Mouse (Mus musculus): ENCODE measurements around the gene AC131692.1. TPM values are rescaled to one million over a fixed set of nuclear protein-coding genes. Genes with fewer than 3 reads are reported as not detected.

The AC131692.1 gene
- polyA plus RNA-seq, 1 experiment = 5.9 TPM

GRCm38 (mm10) chr19:6117346-6117985 lies 23.2 kb downstream of the AC131692.1 start:
- Histone ChIP-seq H3K27me3 (ENCODE audit: control insufficient read depth, insufficient read depth, low read length, poor library complexity, severe bottlenecking) (no peaks in the 10 kb centered on the region), H3K27ac (ENCODE audit: insufficient read depth, low read length) (peak overlapping the region; percentile 44), H3K36me3 (ENCODE audit: control insufficient read depth, insufficient read depth, low read length, poor library complexity, severe bottlenecking) (peaks cover 14% of the 10 kb centered on the region), H3K9ac (ENCODE audit: low read depth, poor library complexity, severe bottlenecking) (peak overlapping the region; percentile 86), H3K9me3 (replicated peaks; ENCODE audit: control insufficient read depth, insufficient read depth, low read length, poor library complexity, severe bottlenecking) (no peaks in the 10 kb centered on the region), H3K4me1 (ENCODE audit: control insufficient read depth, insufficient read depth, low read length) (peaks cover 2% of the 10 kb centered on the region), H3K4me3 (ENCODE audit: low read depth, low read length) (peak overlapping the region; percentile 80)
- no peak for TF ChIP-seq EP300 (IDR thresholded peaks at IDR 0.05; ENCODE audit: insufficient read depth, low read depth, low read length)
- TF ChIP-seq POLR2A (IDR thresholded peaks at IDR 0.05; ENCODE audit: insufficient read depth, low read length) = no peak
- no peak for TF ChIP-seq CTCF (IDR thresholded peaks at IDR 0.05; ENCODE audit: low read depth, low read length)

DNA sequence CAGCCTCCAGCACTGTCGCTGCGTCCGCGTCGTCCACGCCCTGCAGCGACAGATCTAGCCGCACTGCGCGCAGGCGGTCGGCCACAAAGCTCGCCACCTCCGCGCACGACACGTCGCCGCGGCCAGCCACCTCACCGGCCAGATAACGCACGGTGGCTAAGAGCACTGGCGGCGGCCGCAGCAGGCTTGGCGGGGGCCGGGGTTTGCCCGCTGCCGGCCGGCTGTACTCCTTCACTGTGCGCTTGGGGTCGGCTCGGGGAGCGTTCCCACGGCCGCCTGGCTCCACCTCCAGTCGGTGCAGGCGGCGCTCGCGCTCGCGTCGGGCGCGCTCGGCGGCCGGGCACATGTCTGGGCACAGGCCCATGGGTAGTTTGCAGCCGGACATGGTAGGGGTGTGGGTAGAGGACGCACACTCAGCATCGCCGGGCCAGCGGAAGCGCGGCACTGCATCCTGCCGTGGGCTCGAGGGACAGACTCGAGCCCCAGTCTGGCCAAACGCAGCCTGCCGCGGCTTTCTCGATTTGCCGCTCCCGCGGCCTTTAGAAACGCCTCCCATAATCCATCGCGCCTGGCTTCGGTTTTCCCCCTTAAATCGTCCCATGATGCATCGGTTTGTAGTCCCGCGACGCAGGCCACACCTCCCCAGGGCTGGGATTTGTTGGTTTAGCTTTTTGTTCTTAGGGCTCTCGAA lies 23.9 kb downstream of the AC131692.1 start, which contains the start of gene Sac3d1:
Sac3d1 (minus strand) TSS at position 665 of the 691 bp plus-strand sequence.
- Histone ChIP-seq H3K4me3 (ENCODE audit: low read depth, low read length) (peak within 1 kb of the TSS; percentile 80), H3K36me3 (ENCODE audit: control insufficient read depth, insufficient read depth, low read length, poor library complexity, severe bottlenecking) (peaks cover 14% of the 10 kb centered on the region), H3K27me3 (ENCODE audit: control insufficient read depth, insufficient read depth, low read length, poor library complexity, severe bottlenecking) (no peaks in the 10 kb centered on the region), H3K9ac (ENCODE audit: low read depth, poor library complexity, severe bottlenecking) (peak within 1 kb of the TSS; percentile 86), H3K4me1 (ENCODE audit: control insufficient read depth, insufficient read depth, low read length) (peaks cover 2% of the 10 kb centered on the region), H3K9me3 (replicated peaks; ENCODE audit: control insufficient read depth, insufficient read depth, low read length, poor library complexity, severe bottlenecking) (no peaks in the 10 kb centered on the region), H3K27ac (ENCODE audit: insufficient read depth, low read length) (peak within 1 kb of the TSS; percentile 72)
- TF ChIP-seq POLR2A (IDR thresholded peaks at IDR 0.05; ENCODE audit: insufficient read depth, low read length) (peak; percentile 76), CTCF (IDR thresholded peaks at IDR 0.05; ENCODE audit: low read depth, low read length) (no peak), EP300 (IDR thresholded peaks at IDR 0.05; ENCODE audit: insufficient read depth, low read depth, low read length) (no peak)

DNA sequence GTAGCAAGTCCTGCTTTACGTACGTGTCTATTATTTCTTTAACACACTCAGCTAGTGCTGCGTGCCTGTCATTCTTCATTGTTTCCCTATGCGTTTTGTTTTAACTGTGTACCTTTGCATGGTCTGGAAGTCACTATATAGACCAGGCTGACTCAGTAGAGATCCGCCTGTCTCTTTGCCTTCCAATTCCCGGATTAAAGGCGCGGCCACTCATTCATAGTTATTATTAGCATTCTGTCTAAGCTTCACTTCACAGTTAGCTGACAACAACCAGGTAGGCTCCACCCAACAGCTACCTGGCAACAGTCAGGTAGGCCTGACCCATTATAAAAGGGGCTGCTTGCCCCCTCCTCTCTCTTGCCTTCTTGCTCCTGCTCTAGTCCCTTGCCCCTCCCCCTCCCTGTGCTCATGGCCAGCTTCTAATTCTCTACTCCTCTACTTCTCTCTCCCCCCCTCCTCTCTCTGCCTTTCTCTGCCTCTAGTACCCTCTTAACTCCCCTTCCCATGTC lies 24.5 kb downstream of the AC131692.1 start:
- TF ChIP-seq POLR2A (IDR thresholded peaks at IDR 0.05; ENCODE audit: insufficient read depth, low read length) (no peak), EP300 (IDR thresholded peaks at IDR 0.05; ENCODE audit: insufficient read depth, low read depth, low read length) (no peak), CTCF (IDR thresholded peaks at IDR 0.05; ENCODE audit: low read depth, low read length) (no peak)
- H3K27ac ChIP-seq (ENCODE audit: insufficient read depth, low read length) = peak overlapping the region; percentile 72

GRCm38 (mm10) chr19:6121761-6122160 lies 27.5 kb downstream of the AC131692.1 start:
- H3K9ac ChIP-seq (ENCODE audit: low read depth, poor library complexity, severe bottlenecking) = no peak overlapping the region
- H3K36me3 ChIP-seq (ENCODE audit: control insufficient read depth, insufficient read depth, low read length, poor library complexity, severe bottlenecking) = no peaks in the 10 kb centered on the region
- TF ChIP-seq CTCF (IDR thresholded peaks at IDR 0.05; ENCODE audit: low read depth, low read length) (no peak), POLR2A (IDR thresholded peaks at IDR 0.05; ENCODE audit: insufficient read depth, low read length) (no peak), EP300 (IDR thresholded peaks at IDR 0.05; ENCODE audit: insufficient read depth, low read depth, low read length) (no peak)
- peak overlapping the region; percentile 19 for H3K4me3 ChIP-seq (ENCODE audit: low read depth, low read length)
- H3K27me3 ChIP-seq (ENCODE audit: control insufficient read depth, insufficient read depth, low read length, poor library complexity, severe bottlenecking) = no peaks in the 10 kb centered on the region
- peaks cover 2% of the 10 kb centered on the region for H3K4me1 ChIP-seq (ENCODE audit: control insufficient read depth, insufficient read depth, low read length)
- no peak overlapping the region for H3K27ac ChIP-seq (ENCODE audit: insufficient read depth, low read length)
- H3K9me3 ChIP-seq (replicated peaks; ENCODE audit: control insufficient read depth, insufficient read depth, low read length, poor library complexity, severe bottlenecking) = no peaks in the 10 kb centered on the region

More for the DNA sequence above, 24.5 kb downstream of the AC131692.1 start:
- Histone ChIP-seq H3K9ac (ENCODE audit: low read depth, poor library complexity, severe bottlenecking) (peak overlapping the region; percentile 86; the same call in 1 of the 2 replicates), H3K4me3 (ENCODE audit: low read depth, low read length) (peak overlapping the region; percentile 57), H3K9me3 (replicated peaks; ENCODE audit: control insufficient read depth, insufficient read depth, low read length, poor library complexity, severe bottlenecking) (no peaks in the 10 kb centered on the region), H3K36me3 (ENCODE audit: control insufficient read depth, insufficient read depth, low read length, poor library complexity, severe bottlenecking) (peaks cover 14% of the 10 kb centered on the region), H3K27me3 (ENCODE audit: control insufficient read depth, insufficient read depth, low read length, poor library complexity, severe bottlenecking) (no peaks in the 10 kb centered on the region), H3K4me1 (ENCODE audit: control insufficient read depth, insufficient read depth, low read length) (peaks cover 2% of the 10 kb centered on the region)

DNA sequence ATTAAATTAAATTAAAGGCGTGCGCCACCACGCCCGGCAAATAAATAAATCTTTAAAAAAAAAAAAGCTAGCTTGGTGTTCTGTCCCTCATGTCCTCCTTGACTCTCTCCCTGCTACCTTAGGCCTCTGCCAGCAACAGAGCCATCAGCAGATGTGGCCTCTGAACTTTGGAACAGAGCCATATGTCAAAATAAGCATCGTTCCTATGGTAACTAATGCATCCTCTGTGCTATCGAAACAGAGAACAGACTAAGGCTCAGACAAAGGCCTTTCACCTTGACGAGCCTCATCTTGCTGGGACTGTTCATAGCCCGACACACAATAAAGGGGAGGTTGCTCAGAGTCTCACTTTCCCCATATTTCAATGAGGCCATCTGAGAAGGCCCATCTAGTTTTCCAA lies 29.1 kb downstream of the AC131692.1 start:
- H3K9me3 ChIP-seq (replicated peaks; ENCODE audit: control insufficient read depth, insufficient read depth, low read length, poor library complexity, severe bottlenecking) = no peaks in the 10 kb centered on the region
- H3K36me3 ChIP-seq (ENCODE audit: control insufficient read depth, insufficient read depth, low read length, poor library complexity, severe bottlenecking) = no peaks in the 10 kb centered on the region
- H3K27ac ChIP-seq (ENCODE audit: insufficient read depth, low read length) = no peak overlapping the region
- H3K4me3 ChIP-seq (ENCODE audit: low read depth, low read length) = no peak overlapping the region
- no peak overlapping the region for H3K9ac ChIP-seq (ENCODE audit: low read depth, poor library complexity, severe bottlenecking)
- H3K27me3 ChIP-seq (ENCODE audit: control insufficient read depth, insufficient read depth, low read length, poor library complexity, severe bottlenecking) = no peaks in the 10 kb centered on the region
- H3K4me1 ChIP-seq (ENCODE audit: control insufficient read depth, insufficient read depth, low read length) = peaks cover 2% of the 10 kb centered on the region
- TF ChIP-seq EP300 (IDR thresholded peaks at IDR 0.05; ENCODE audit: insufficient read depth, low read depth, low read length) (no peak), CTCF (IDR thresholded peaks at IDR 0.05; ENCODE audit: low read depth, low read length) (no peak), POLR2A (IDR thresholded peaks at IDR 0.05; ENCODE audit: insufficient read depth, low read length) (no peak)

- no peak overlapping the region for H3K4me3 ChIP-seq (ENCODE audit: low read depth, low read length)
Observed at GRCm38 (mm10) chr19:6124898-6125297, 30.7 kb downstream of the AC131692.1 start.

More at GRCm38 (mm10) chr19:6124898-6125297, 30.7 kb downstream of the AC131692.1 start:
- TF ChIP-seq CTCF (IDR thresholded peaks at IDR 0.05; ENCODE audit: low read depth, low read length) (no peak), EP300 (IDR thresholded peaks at IDR 0.05; ENCODE audit: insufficient read depth, low read depth, low read length) (no peak), POLR2A (IDR thresholded peaks at IDR 0.05; ENCODE audit: insufficient read depth, low read length) (no peak)
- Histone ChIP-seq H3K27me3 (ENCODE audit: control insufficient read depth, insufficient read depth, low read length, poor library complexity, severe bottlenecking) (no peaks in the 10 kb centered on the region), H3K36me3 (ENCODE audit: control insufficient read depth, insufficient read depth, low read length, poor library complexity, severe bottlenecking) (no peaks in the 10 kb centered on the region), H3K4me1 (ENCODE audit: control insufficient read depth, insufficient read depth, low read length) (peaks cover 2% of the 10 kb centered on the region), H3K9ac (ENCODE audit: low read depth, poor library complexity, severe bottlenecking) (no peak overlapping the region), H3K9me3 (replicated peaks; ENCODE audit: control insufficient read depth, insufficient read depth, low read length, poor library complexity, severe bottlenecking) (no peaks in the 10 kb centered on the region), H3K27ac (ENCODE audit: insufficient read depth, low read length) (no peak overlapping the region)

Measured in ES-Bruce4 (cell line).